Mouse (Mus musculus): ENCODE results near the gene Il12a.
"Not testable (repeated sequence)": the region's sequence is repeated elsewhere in the genome, so short reads cannot be mapped to it uniquely, and the experiment has no call there.

Gene Il12a

GRCm38 (mm10) chr3:68743472-68743732 is 53.0 kb downstream of the Il12a start:
- no peak for DNase-seq

- DNase-seq: no peak
Measured at GRCm38 (mm10) chr3:68744162-68744561, 53.7 kb downstream of the Il12a start.

DNA sequence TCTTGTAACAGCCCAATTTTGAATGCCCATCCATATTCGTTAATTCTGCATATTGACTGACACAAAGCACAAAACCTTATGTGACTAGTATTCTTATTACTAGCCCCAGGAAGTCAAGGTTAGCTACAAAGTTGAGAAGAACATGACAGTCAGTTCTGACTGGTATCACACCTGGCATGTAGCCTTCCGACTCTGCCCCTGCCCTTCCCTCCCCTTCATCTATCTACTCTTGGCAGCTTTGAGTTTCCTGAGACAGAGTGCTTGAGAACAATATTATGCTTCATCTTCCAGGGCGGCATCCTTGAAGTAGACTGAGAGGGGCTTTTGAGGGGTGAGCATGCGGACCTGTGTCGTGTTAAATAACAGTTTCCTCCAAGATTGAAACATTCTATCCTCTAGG is 54.6 kb downstream of the Il12a start:
- DNase-seq: no peak

DNA sequence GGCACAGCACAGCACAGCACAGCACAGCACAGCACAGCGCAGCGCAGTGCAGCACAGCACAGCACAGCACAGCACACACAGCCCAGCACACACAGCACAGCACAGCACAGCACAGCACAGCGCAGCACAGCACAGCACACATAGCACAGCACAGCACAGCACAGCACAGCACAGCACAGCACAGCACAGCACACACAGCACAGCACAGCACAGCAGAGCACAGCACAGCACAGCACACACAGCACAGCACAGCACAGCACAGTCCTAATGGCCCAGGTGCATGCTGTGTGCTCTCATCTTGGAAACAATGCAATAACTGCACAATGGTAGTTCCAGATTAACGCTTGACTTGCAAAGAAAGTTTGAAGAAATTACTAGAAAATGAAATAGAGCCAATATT is 55.8 kb downstream of the Il12a start:
- not testable (repeated sequence) for DNase-seq
